Mouse (Mus musculus) thymus, postnatal 14 days (tissue): ENCODE measurements at regions not wholly inside any gene's neighbourhood (a gene's known extent, or its start where the extent isn't known, plus 50 kb on each side); places are given as distances from the start of the nearest gene placed in this dataset.
"Not testable (repeated sequence)": the region's sequence is repeated elsewhere in the genome, so short reads cannot be mapped to it uniquely, and the experiment has no call there.

Experiments
- DNase-seq: peaks from one replicate; pipeline ENCODE4 v3.0.0; 2021

GRCm38 (mm10) chr17:42956588-42956987 lies 59.8 kb upstream of the Tnfrsf21 start:
- DNase-seq: no peak

DNA sequence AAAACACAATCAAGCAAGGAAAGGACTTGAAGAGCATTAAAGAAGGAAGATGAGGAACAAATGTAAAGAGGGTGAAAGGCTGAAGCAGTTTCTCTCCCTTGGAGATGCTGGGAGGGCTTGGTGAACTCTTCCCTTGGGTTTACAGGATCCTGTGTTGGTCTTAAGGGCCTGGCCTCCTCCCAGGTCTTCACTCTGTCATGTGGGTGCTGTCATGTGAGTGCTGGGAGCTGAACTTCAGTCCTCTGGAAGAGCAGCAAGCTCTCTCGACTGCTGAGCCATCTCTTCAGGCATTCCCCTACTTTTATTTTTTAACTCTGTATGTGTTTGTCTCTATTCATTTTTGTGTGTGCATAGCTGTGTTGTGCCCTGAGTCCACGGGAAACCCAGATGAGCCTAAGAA lies 61.6 kb upstream of the Tnfrsf21 start:
- DNase-seq: no peak

DNA sequence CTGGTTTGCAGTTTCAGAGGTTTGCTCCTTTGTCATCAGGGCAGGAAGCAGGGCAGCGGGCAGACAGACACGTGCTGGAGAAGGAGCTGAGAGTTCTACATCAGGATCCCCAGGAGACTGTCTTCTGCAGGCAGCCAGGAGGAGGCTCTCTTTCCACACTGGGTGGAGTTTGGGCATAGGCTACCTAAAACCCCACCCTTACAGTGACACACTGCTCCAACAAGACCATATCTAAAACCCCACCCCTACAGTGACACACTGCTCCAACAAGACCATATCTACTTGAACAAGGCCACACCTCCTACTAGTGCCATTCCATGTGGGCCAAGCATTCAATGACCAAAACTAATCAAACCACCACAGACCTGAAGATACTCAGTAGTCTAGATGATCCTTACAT lies 68.0 kb upstream of the Cd2ap start:
- no peak for DNase-seq

GRCm38 (mm10) chr17:42943272-42943696 lies 66.8 kb upstream of the Cd2ap start:
- peak; percentile 81 for DNase-seq

DNA sequence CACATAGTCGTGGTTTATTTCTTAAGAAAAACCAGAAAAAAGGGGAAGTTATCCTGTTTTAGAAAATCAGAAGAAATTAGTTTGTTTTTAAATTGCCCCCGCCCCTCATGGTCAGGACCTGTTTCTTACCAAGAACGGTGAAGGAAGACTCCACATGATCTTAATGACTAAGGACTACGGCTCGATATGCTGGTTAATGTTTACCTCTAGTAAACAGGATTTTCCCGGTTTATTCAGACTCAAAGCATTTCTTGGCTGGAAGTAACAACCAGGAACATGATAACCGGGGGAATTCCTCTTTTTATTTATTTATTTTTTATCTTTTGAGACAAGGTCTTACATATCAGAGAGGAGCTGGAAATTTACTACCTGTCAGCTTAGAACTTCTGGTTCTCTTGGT lies 63.0 kb upstream of the Cd2ap start:
- no peak for DNase-seq

GRCm38 (mm10) chr17:42938579-42938978 lies 62.1 kb upstream of the Cd2ap start:
- DNase-seq: no peak

GRCm38 (mm10) chr17:42937480-42937879 lies 61.0 kb upstream of the Cd2ap start:
- not testable (repeated sequence) for DNase-seq

- DNase-seq: no peak
These were observed 57.6 kb upstream of the Cd2ap start for GRCm38 (mm10) chr17:42934068-42934467.

GRCm38 (mm10) chr17:42933335-42934004 lies 57.0 kb upstream of the Cd2ap start:
- DNase-seq: no peak

GRCm38 (mm10) chr17:42927320-42927719 lies 50.9 kb upstream of the Cd2ap start:
- no peak for DNase-seq
